Mouse (Mus musculus): ENCODE results near the gene Eya3. TPM values are rescaled to one million over a fixed set of nuclear protein-coding genes. Genes with fewer than 3 reads are reported as not detected.
"Not testable (repeated sequence)": the region's sequence is repeated elsewhere in the genome, so short reads cannot be mapped to it uniquely, and the experiment has no call there.

Eya3 gene
- total and polyA plus RNA-seq, 3 experiments, result 24.4 to 50.0 (median 31.0) TPM

GRCm38 (mm10) chr4:132599764-132600163 is 39.0 kb upstream of the Eya3 start:
- Histone ChIP-seq H3K36me3 (replicated peaks in 1 of 2; ENCODE audit: control insufficient read depth in 1 of 2, insufficient read depth in 1 of 2, low read length in 1 of 2) (no peaks in the 10 kb centered on the region), H3K4me1 (ENCODE audit: control insufficient read depth in 1 of 2, insufficient read depth in 2 of 2) (peaks cover 0 to 18% of the 10 kb centered on the region in 2 experiments; a peak in 2 of 4 replicates), H3K9ac (ENCODE audit: insufficient read depth, low read depth) (no peak overlapping the region), H3K9me3 (replicated peaks; ENCODE audit: low read length) (peaks cover 2% of the 10 kb centered on the region), H3K4me3 (replicated peaks in 1 of 3; ENCODE audit: low read depth in 2 of 3, low read length in 2 of 3, poor library complexity in 1 of 3) (no peak overlapping the region), H3K79me2 (replicated peaks; ENCODE audit: control insufficient read depth, extremely low read depth, insufficient read depth, poor library complexity, severe bottlenecking) (no peaks in the 10 kb centered on the region), H3K27me3 (replicated peaks) (no peaks in the 10 kb centered on the region), H3K4me2 (ENCODE audit: insufficient read depth, low read depth, poor library complexity, severe bottlenecking) (no peak overlapping the region), H3K27ac (ENCODE audit: insufficient read depth, low read depth) (no peak overlapping the region)
- in situ Hi-C loops (cut with MboI; ENCODE audit: low pct_ligation_motif_present, low pct_unique_long_range_greater_than_20kb, low sequenced_read_pairs) (loop anchor here (10.0 kb wide), 1 partner anchor 45 kb away; no protein-coding TSS in a partner anchor), dilution Hi-C loops (cut with MboI; ENCODE audit: extremely low pct_ligation_motif_present, extremely low pct_unique_long_range_greater_than_20kb, low sequenced_read_pairs) (no loop called here)
- TF ChIP-seq TBP (conservative IDR thresholded peaks at IDR 0.05; ENCODE audit: low read depth, low read length) (no peak), SMC3 (IDR thresholded peaks at IDR 0.05; ENCODE audit: low read depth, low read length) (no peak), USF2 (conservative IDR thresholded peaks at IDR 0.05; ENCODE audit: low read depth, low read length) (no peak), E2F4 (IDR thresholded peaks at IDR 0.05; ENCODE audit: insufficient replicate concordance, low read depth, low read length) (no peak), ELF1 (IDR thresholded peaks at IDR 0.05; ENCODE audit: low read depth, low read length) (no peak), ZNF384 (IDR thresholded peaks at IDR 0.05; ENCODE audit: low read depth, low read length) (no peak), CHD1 (IDR thresholded peaks at IDR 0.05; ENCODE audit: low read depth, low read length) (no peak), USF1 (IDR thresholded peaks at IDR 0.05; ENCODE audit: low read depth, low read length) (no peak), KAT2A (IDR thresholded peaks at IDR 0.05; ENCODE audit: insufficient replicate concordance, low read length) (no peak), BHLHE40 (IDR thresholded peaks at IDR 0.05; ENCODE audit: low read depth, low read length) (no peak), MAZ (IDR thresholded peaks at IDR 0.05; ENCODE audit: low read depth, low read length) (no peak), ZKSCAN1 (IDR thresholded peaks at IDR 0.05; ENCODE audit: borderline replicate concordance, low read depth, low read length) (no peak), PAX5 (IDR thresholded peaks at IDR 0.05; ENCODE audit: low read length) (no peak), CHD2 (IDR thresholded peaks at IDR 0.05; ENCODE audit: low read length) (no peak), NRF1 (IDR thresholded peaks at IDR 0.05; ENCODE audit: low read depth, low read length) (no peak), MAFK (IDR thresholded peaks at IDR 0.05; ENCODE audit: insufficient replicate concordance, low read length) (no peak), IRF4 (IDR thresholded peaks at IDR 0.05; ENCODE audit: low read depth, low read length) (no peak), MEF2A (IDR thresholded peaks at IDR 0.05; ENCODE audit: borderline replicate concordance, low read depth, low read length) (no peak), UBTF (IDR thresholded peaks at IDR 0.05; ENCODE audit: low read depth, low read length) (no peak)
- DNase-seq (ENCODE audit: extremely low read depth), result no peak

DNA sequence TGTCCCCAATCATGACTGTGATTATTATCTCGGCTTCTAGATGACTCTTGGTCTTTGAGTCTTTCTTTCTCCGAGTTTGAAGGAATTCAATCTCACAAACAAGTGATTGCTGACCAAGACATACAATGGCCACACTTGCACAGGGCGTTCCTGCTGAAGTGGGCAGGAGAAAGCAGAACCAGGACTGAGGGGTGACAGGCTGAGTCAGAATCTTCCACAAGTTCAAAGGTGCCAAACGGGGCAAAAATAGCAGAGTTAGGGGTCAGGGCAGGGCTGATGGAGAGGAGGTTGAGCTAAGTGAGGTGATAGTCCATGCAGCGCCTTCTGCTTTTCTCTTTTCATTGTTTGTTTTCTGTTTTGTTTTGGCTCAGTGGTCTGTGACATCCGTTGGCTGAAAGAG is 38.3 kb upstream of the Eya3 start:
- no peak for DNase-seq (ENCODE audit: extremely low read depth)
- H3K79me2 ChIP-seq (replicated peaks; ENCODE audit: control insufficient read depth, extremely low read depth, insufficient read depth, poor library complexity, severe bottlenecking), result no peaks in the 10 kb centered on the region
- no peak overlapping the region for H3K9ac ChIP-seq (ENCODE audit: insufficient read depth, low read depth)
- no peak overlapping the region for H3K27ac ChIP-seq (ENCODE audit: insufficient read depth, low read depth)
- H3K9me3 ChIP-seq (replicated peaks; ENCODE audit: low read length), result peaks cover 2% of the 10 kb centered on the region
- no peaks in the 10 kb centered on the region for H3K27me3 ChIP-seq (replicated peaks)
- dilution Hi-C loops (cut with MboI; ENCODE audit: extremely low pct_ligation_motif_present, extremely low pct_unique_long_range_greater_than_20kb, low sequenced_read_pairs), result no loop called here
- H3K4me1 ChIP-seq (ENCODE audit: control insufficient read depth in 1 of 2, insufficient read depth in 2 of 2), result peaks cover under 1 to 17% of the 10 kb centered on the region in 2 experiments; a peak in 3 of 4 replicates
- H3K36me3 ChIP-seq (replicated peaks in 1 of 2; ENCODE audit: control insufficient read depth in 1 of 2, insufficient read depth in 1 of 2, low read length in 1 of 2), result no peaks in the 10 kb centered on the region
- H3K4me2 ChIP-seq (ENCODE audit: insufficient read depth, low read depth, poor library complexity, severe bottlenecking), result no peak overlapping the region
- in situ Hi-C loops (cut with MboI; ENCODE audit: low pct_ligation_motif_present, low pct_unique_long_range_greater_than_20kb, low sequenced_read_pairs), result loop anchor here (10.0 kb wide), 1 partner anchor 46 kb away; no protein-coding TSS in a partner anchor
- no peak overlapping the region for H3K4me3 ChIP-seq (replicated peaks in 1 of 3; ENCODE audit: low read depth in 2 of 3, low read length in 2 of 3, poor library complexity in 1 of 3)
- TF ChIP-seq SIN3A (IDR thresholded peaks at IDR 0.05; ENCODE audit: low read length) (no peak), MAX (IDR thresholded peaks at IDR 0.05; ENCODE audit: low read length) (no peak), CHD2 (IDR thresholded peaks at IDR 0.05; ENCODE audit: low read length) (no peak), SMC3 (IDR thresholded peaks at IDR 0.05; ENCODE audit: low read depth, low read length) (no peak), E2F4 (IDR thresholded peaks at IDR 0.05; ENCODE audit: insufficient replicate concordance, low read depth, low read length) (no peak), POLR2A (IDR thresholded peaks at IDR 0.05; ENCODE audit: low read depth, low read length) (no peak), USF1 (IDR thresholded peaks at IDR 0.05; ENCODE audit: low read depth, low read length) (no peak), USF2 (conservative IDR thresholded peaks at IDR 0.05; ENCODE audit: low read depth, low read length) (no peak), ZNF384 (IDR thresholded peaks at IDR 0.05; ENCODE audit: low read depth, low read length) (no peak), HCFC1 (IDR thresholded peaks at IDR 0.05; ENCODE audit: low read depth, low read length) (no peak), MEF2A (IDR thresholded peaks at IDR 0.05; ENCODE audit: borderline replicate concordance, low read depth, low read length) (no peak), RAD21 (IDR thresholded peaks at IDR 0.05; ENCODE audit: low read depth, low read length) (no peak)

DNA sequence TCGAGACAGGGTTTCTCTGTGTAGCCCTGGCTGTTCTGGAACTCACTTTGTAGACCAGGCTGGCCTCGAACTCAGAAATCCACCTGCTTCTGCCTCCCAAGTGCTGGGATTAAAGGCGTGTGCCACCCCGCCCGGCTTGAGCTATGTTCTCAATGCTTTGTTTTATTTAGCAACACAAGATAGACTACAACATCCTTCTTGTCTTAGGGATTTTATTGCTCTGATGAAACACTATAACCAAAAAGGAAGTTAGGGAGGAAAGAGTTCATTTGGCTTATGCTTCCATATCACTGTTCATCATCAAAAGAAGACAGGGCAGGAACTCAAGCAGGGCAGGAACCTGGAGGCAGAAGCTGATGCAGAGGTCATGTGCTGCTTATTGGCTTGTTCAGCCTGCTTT is 37.5 kb upstream of the Eya3 start:
- H3K9ac ChIP-seq (ENCODE audit: insufficient read depth, low read depth); H3K4me2 ChIP-seq (ENCODE audit: insufficient read depth, low read depth, poor library complexity, severe bottlenecking); H3K9me3 ChIP-seq (replicated peaks; ENCODE audit: low read length); H3K27me3 ChIP-seq (replicated peaks); dilution Hi-C loops (cut with MboI; ENCODE audit: extremely low pct_ligation_motif_present, extremely low pct_unique_long_range_greater_than_20kb, low sequenced_read_pairs); DNase-seq (ENCODE audit: extremely low read depth); H3K79me2 ChIP-seq (replicated peaks; ENCODE audit: control insufficient read depth, extremely low read depth, insufficient read depth, poor library complexity, severe bottlenecking); H3K27ac ChIP-seq (ENCODE audit: insufficient read depth, low read depth); H3K36me3 ChIP-seq (replicated peaks in 1 of 2; ENCODE audit: control insufficient read depth in 1 of 2, insufficient read depth in 1 of 2, low read length in 1 of 2); H3K4me3 ChIP-seq (replicated peaks in 1 of 3; ENCODE audit: low read depth in 2 of 3, low read length in 2 of 3, poor library complexity in 1 of 3): not testable (repeated sequence)
- in situ Hi-C loops (cut with MboI; ENCODE audit: low pct_ligation_motif_present, low pct_unique_long_range_greater_than_20kb, low sequenced_read_pairs), result loop anchor here (10.0 kb wide), 1 partner anchor 46 kb away; no protein-coding TSS in a partner anchor
- H3K4me1 ChIP-seq (ENCODE audit: control insufficient read depth in 1 of 2, insufficient read depth in 2 of 2), result peaks cover 5 to 20% of the 10 kb centered on the region in 2 experiments; a peak in 3 of 4 replicates
